Mouse (Mus musculus): ENCODE measurements around the gene Cnr2. TPM values are rescaled to one million over a fixed set of nuclear protein-coding genes. Genes with fewer than 3 reads are reported as not detected.

Gene Cnr2
- polyA plus RNA-seq, 1 experiment: 0.16 TPM

DNA sequence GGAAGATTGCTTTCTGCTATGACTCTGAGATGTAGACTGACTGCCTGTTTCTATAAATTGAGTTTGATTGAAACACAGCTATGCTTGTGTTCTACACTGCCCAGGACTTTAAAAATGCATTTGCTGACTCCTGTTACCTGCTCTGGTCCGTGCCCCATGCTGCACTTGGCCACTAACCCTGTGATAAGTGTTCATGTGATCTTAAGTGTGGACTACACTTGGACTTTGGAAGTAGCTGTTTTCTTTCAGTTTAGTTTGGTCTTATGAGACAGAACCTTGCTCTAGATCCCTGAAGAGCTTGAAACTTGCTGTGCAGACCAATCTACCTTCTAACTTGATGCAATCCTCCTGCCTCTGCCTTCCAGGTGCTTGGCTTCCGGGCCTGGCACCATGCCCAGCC is 29.2 kb downstream of the Cnr2 start:
- H3K9me3 ChIP-seq (replicated peaks; ENCODE audit: control insufficient read depth, insufficient read depth, low read length, poor library complexity, severe bottlenecking): no peaks in the 10 kb centered on the region
- H3K27ac ChIP-seq (ENCODE audit: insufficient read depth, low read length): no peak overlapping the region
- H3K36me3 ChIP-seq (ENCODE audit: control insufficient read depth, insufficient read depth, low read length, poor library complexity, severe bottlenecking): no peaks in the 10 kb centered on the region
- H3K9ac ChIP-seq (ENCODE audit: low read depth, poor library complexity, severe bottlenecking): no peak overlapping the region
- TF ChIP-seq EP300 (IDR thresholded peaks at IDR 0.05; ENCODE audit: insufficient read depth, low read depth, low read length) (no peak), POLR2A (IDR thresholded peaks at IDR 0.05; ENCODE audit: insufficient read depth, low read length) (no peak), CTCF (IDR thresholded peaks at IDR 0.05; ENCODE audit: low read depth, low read length) (no peak)
- H3K27me3 ChIP-seq (ENCODE audit: control insufficient read depth, insufficient read depth, low read length, poor library complexity, severe bottlenecking): no peaks in the 10 kb centered on the region
- H3K4me1 ChIP-seq (ENCODE audit: control insufficient read depth, insufficient read depth, low read length): no peaks in the 10 kb centered on the region
- no peak overlapping the region for H3K4me3 ChIP-seq (ENCODE audit: low read depth, low read length)

DNA sequence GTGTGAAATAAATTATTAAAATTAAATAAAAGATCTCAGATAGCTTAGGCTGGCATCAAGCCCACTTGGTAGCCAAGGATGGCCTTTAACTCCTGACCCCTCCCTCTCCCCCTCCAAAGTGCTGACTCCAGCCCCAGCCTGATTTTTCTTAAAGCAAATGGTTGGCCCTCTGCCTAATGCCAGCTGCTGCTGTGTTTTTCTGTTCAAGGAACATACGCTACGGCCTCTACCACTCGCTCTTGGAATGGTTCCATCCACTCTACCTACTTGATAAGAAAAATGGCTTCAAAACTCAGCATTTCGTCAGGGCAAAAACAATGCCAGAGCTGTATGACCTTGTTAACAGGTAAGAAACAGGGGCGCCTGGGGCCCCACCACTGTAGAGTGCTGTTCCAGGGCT is 30.1 kb downstream of the Cnr2 start:
- no peak overlapping the region for H3K4me3 ChIP-seq (ENCODE audit: low read depth, low read length)
- no peak overlapping the region for H3K9ac ChIP-seq (ENCODE audit: low read depth, poor library complexity, severe bottlenecking)
- no peaks in the 10 kb centered on the region for H3K9me3 ChIP-seq (replicated peaks; ENCODE audit: control insufficient read depth, insufficient read depth, low read length, poor library complexity, severe bottlenecking)
- no peaks in the 10 kb centered on the region for H3K4me1 ChIP-seq (ENCODE audit: control insufficient read depth, insufficient read depth, low read length)
- H3K36me3 ChIP-seq (ENCODE audit: control insufficient read depth, insufficient read depth, low read length, poor library complexity, severe bottlenecking): no peaks in the 10 kb centered on the region
- H3K27ac ChIP-seq (ENCODE audit: insufficient read depth, low read length): no peak overlapping the region
- TF ChIP-seq EP300 (IDR thresholded peaks at IDR 0.05; ENCODE audit: insufficient read depth, low read depth, low read length) (no peak), POLR2A (IDR thresholded peaks at IDR 0.05; ENCODE audit: insufficient read depth, low read length) (no peak), CTCF (IDR thresholded peaks at IDR 0.05; ENCODE audit: low read depth, low read length) (no peak)
- no peaks in the 10 kb centered on the region for H3K27me3 ChIP-seq (ENCODE audit: control insufficient read depth, insufficient read depth, low read length, poor library complexity, severe bottlenecking)

DNA sequence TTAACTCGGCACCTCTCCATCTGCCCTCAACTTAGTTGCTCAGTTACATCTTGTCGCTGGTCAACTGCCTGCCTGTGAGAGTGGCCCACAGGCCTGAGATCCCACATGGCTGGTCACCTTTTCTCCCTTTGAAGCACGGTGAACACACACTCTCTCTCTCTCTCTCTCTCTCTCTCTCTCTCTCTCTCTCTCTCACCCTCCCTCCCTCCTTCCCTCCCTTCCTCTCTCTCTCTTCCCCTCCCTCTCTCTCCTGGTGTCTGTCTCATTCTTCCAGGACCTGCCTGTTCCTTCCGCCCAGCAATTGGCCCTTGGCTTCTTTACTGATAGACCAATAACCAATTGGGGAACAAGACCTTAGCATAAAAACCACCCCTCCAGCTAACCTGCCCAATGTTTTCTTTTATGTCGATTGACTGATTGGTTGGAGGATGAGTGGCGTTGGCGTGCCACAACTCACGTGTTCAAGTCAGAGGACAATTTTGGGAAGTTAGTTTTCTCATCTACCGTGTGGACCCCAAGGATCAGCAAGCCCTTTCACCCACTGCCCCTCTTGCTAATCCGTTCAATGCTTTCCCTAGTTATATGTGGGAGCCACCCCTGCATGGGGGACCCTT is 31.1 kb downstream of the Cnr2 start:
- peak overlapping the region; percentile 12 for H3K4me3 ChIP-seq (ENCODE audit: low read depth, low read length)
- H3K9me3 ChIP-seq (replicated peaks; ENCODE audit: control insufficient read depth, insufficient read depth, low read length, poor library complexity, severe bottlenecking): no peaks in the 10 kb centered on the region
- no peaks in the 10 kb centered on the region for H3K4me1 ChIP-seq (ENCODE audit: control insufficient read depth, insufficient read depth, low read length)
- no peaks in the 10 kb centered on the region for H3K36me3 ChIP-seq (ENCODE audit: control insufficient read depth, insufficient read depth, low read length, poor library complexity, severe bottlenecking)
- no peak overlapping the region for H3K9ac ChIP-seq (ENCODE audit: low read depth, poor library complexity, severe bottlenecking)
- no peak for TF ChIP-seq POLR2A (IDR thresholded peaks at IDR 0.05; ENCODE audit: insufficient read depth, low read length)
- no peak for TF ChIP-seq CTCF (IDR thresholded peaks at IDR 0.05; ENCODE audit: low read depth, low read length)
- TF ChIP-seq EP300 (IDR thresholded peaks at IDR 0.05; ENCODE audit: insufficient read depth, low read depth, low read length): no peak
- H3K27me3 ChIP-seq (ENCODE audit: control insufficient read depth, insufficient read depth, low read length, poor library complexity, severe bottlenecking): no peaks in the 10 kb centered on the region
- H3K27ac ChIP-seq (ENCODE audit: insufficient read depth, low read length): no peak overlapping the region

DNA sequence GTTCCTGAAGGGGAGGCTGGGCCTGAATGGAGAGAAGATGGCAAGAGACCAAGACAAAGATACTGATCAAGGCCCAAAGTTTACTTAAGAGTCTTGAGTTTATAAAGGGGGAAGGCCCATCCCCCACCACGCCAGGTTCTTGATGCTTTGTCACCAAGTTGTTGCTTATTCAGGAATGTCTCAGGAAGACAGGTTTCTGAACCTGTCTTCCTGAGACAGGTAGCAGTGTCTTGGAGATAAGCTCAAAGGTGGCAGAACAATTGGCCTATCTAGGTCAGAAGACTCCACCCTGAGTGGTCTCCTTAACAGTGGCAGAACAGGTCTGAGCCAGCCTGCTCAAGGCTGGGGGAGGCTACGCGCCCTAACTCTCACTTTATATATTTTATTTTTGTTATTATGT is 31.7 kb downstream of the Cnr2 start:
- H3K4me3 ChIP-seq (ENCODE audit: low read depth, low read length): no peak overlapping the region
- H3K27ac ChIP-seq (ENCODE audit: insufficient read depth, low read length): no peak overlapping the region
- H3K9ac ChIP-seq (ENCODE audit: low read depth, poor library complexity, severe bottlenecking): no peak overlapping the region

DNA sequence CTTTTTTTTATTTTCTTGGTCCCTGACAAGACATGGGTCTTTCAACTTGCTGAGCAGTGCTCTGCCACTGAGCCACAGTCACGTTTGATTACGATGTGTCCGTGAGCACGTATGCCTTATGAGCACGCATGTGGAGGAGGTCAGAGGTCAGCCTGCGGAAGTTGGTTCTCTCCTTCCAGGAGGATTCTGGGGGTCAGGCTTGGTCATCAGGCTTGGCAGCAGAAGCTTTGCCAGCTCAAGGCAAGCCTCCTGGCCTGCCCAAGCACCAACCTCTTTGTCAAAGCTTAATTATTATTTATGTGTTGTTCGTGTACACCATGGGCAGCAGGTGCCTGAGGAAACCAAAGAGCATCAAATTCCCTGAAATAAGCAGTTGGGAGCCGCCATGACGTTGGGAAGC is 33.2 kb downstream of the Cnr2 start:
- TF ChIP-seq EP300 (IDR thresholded peaks at IDR 0.05; ENCODE audit: insufficient read depth, low read depth, low read length) (no peak), POLR2A (IDR thresholded peaks at IDR 0.05; ENCODE audit: insufficient read depth, low read length) (no peak), CTCF (IDR thresholded peaks at IDR 0.05; ENCODE audit: low read depth, low read length) (no peak)
- Histone ChIP-seq H3K4me3 (ENCODE audit: low read depth, low read length) (no peak overlapping the region), H3K27ac (ENCODE audit: insufficient read depth, low read length) (no peak overlapping the region), H3K27me3 (ENCODE audit: control insufficient read depth, insufficient read depth, low read length, poor library complexity, severe bottlenecking) (no peaks in the 10 kb centered on the region), H3K4me1 (ENCODE audit: control insufficient read depth, insufficient read depth, low read length) (no peaks in the 10 kb centered on the region), H3K9me3 (replicated peaks; ENCODE audit: control insufficient read depth, insufficient read depth, low read length, poor library complexity, severe bottlenecking) (no peaks in the 10 kb centered on the region), H3K9ac (ENCODE audit: low read depth, poor library complexity, severe bottlenecking) (no peak overlapping the region), H3K36me3 (ENCODE audit: control insufficient read depth, insufficient read depth, low read length, poor library complexity, severe bottlenecking) (no peaks in the 10 kb centered on the region)

More for the DNA sequence above, 31.7 kb downstream of the Cnr2 start:
- Histone ChIP-seq H3K4me1 (ENCODE audit: control insufficient read depth, insufficient read depth, low read length) (no peaks in the 10 kb centered on the region), H3K27me3 (ENCODE audit: control insufficient read depth, insufficient read depth, low read length, poor library complexity, severe bottlenecking) (no peaks in the 10 kb centered on the region), H3K36me3 (ENCODE audit: control insufficient read depth, insufficient read depth, low read length, poor library complexity, severe bottlenecking) (no peaks in the 10 kb centered on the region), H3K9me3 (replicated peaks; ENCODE audit: control insufficient read depth, insufficient read depth, low read length, poor library complexity, severe bottlenecking) (no peaks in the 10 kb centered on the region)
- no peak for TF ChIP-seq CTCF (IDR thresholded peaks at IDR 0.05; ENCODE audit: low read depth, low read length)
- TF ChIP-seq POLR2A (IDR thresholded peaks at IDR 0.05; ENCODE audit: insufficient read depth, low read length): no peak
- no peak for TF ChIP-seq EP300 (IDR thresholded peaks at IDR 0.05; ENCODE audit: insufficient read depth, low read depth, low read length)

DNA sequence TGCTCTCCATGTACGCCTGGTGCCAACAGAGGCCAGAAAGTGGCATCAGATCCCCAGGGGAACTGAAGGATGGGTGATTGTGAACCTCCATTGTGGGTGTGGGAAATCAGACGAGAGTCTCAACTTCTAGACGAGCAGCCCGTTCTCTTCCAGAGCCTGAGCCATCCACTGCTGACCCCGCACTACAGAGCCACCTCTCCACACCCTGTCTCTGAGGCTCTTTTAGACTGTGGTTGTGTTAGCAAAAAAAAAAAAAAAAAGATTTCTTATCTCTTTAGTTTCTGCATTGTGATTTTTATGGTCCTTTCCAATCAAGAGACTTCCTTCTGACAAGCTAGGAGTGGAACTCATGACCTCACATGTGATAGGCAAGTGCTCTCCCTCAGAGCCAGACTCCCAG is 34.2 kb downstream of the Cnr2 start:
- H3K4me3 ChIP-seq (ENCODE audit: low read depth, low read length): no peak overlapping the region
- no peaks in the 10 kb centered on the region for H3K36me3 ChIP-seq (ENCODE audit: control insufficient read depth, insufficient read depth, low read length, poor library complexity, severe bottlenecking)
- H3K27ac ChIP-seq (ENCODE audit: insufficient read depth, low read length): no peak overlapping the region
- H3K9ac ChIP-seq (ENCODE audit: low read depth, poor library complexity, severe bottlenecking): no peak overlapping the region
- TF ChIP-seq POLR2A (IDR thresholded peaks at IDR 0.05; ENCODE audit: insufficient read depth, low read length) (no peak), EP300 (IDR thresholded peaks at IDR 0.05; ENCODE audit: insufficient read depth, low read depth, low read length) (no peak), CTCF (IDR thresholded peaks at IDR 0.05; ENCODE audit: low read depth, low read length) (no peak)
- H3K27me3 ChIP-seq (ENCODE audit: control insufficient read depth, insufficient read depth, low read length, poor library complexity, severe bottlenecking): no peaks in the 10 kb centered on the region
- no peaks in the 10 kb centered on the region for H3K4me1 ChIP-seq (ENCODE audit: control insufficient read depth, insufficient read depth, low read length)
- no peaks in the 10 kb centered on the region for H3K9me3 ChIP-seq (replicated peaks; ENCODE audit: control insufficient read depth, insufficient read depth, low read length, poor library complexity, severe bottlenecking)
